Mouse (Mus musculus): ENCODE data around the gene Teddm2.

Teddm2 gene

GRCm38 (mm10) chr1:153830746-153831145, 69.3 kb downstream of the Teddm2 start:
- no peak for DNase-seq (ENCODE audit: low read depth, low spot score)

- no peak for DNase-seq (ENCODE audit: low read depth, low spot score)
Observed at GRCm38 (mm10) chr1:153820216-153820615, 79.8 kb downstream of the Teddm2 start.

- DNase-seq (ENCODE audit: low read depth, low spot score): no peak
Observed at GRCm38 (mm10) chr1:153814278-153814677, 85.8 kb downstream of the Teddm2 start.

GRCm38 (mm10) chr1:153807390-153807993, 92.5 kb downstream of the Teddm2 start:
- DNase-seq (ENCODE audit: low read depth, low spot score): peak; percentile 71

- DNase-seq (ENCODE audit: low read depth, low spot score): peak; percentile 78
Observed at GRCm38 (mm10) chr1:153803530-153803929, 96.5 kb downstream of the Teddm2 start.

GRCm38 (mm10) chr1:153802691-153803090, 97.3 kb downstream of the Teddm2 start:
- DNase-seq (ENCODE audit: low read depth, low spot score): no peak
